Mouse (Mus musculus) CD4-positive, CD25-positive, alpha-beta regulatory T cell, adult 9 weeks (primary cell): ENCODE results near the gene Dst. TPM values are rescaled to one million over a fixed set of nuclear protein-coding genes. Genes with fewer than 3 reads are reported as not detected.

Experiments used
- polyA plus RNA-seq: library from polyadenylated mRNA; unstranded; fragments of 100-300 nt; shearing (Covaris generic); gene quantifications from one replicate; pipeline ENCODE4 v1.2.1, GENCODE M21; 2017

The Dst gene
- 24.1 TPM for polyA plus RNA-seq

DNA sequence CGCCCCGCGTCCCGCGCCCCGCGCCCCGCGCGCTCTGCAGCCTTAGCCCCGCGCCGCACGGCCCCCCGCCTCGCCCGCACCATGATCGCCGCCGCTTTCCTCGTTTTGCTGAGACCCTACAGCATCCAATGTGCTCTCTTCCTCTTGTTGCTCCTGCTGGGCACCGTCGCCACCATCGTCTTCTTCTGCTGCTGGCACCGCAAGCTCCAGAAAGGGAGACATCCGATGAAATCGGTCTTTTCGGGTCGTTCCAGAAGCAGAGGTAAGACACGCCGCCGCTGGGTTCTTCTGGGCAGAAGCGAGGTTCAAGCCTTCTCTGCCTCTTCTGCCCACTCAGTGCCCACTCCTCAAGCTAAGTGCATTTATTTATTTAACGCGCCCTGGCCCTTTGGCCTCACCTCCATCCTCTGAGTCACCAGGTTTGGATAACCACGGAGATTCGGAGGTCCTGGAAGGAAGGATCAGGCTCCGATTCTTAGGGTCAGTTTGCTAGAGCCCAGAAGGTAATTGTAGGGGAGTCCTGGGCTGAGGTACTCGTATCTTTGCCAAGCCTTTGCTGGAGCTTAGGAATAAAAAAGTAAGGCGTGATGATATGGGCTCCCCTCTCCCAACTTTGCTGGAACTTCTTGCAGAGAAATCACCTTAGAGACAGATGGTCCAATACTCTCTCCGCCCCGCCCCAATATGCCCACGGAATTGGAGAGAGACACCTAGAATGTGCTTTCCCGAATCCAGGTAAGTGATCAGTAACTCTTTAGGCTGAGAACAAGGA lies at the start of gene Dst:
TSS of gene Dst (plus strand) at position 35 of the 772 bp plus-strand sequence.

DNA sequence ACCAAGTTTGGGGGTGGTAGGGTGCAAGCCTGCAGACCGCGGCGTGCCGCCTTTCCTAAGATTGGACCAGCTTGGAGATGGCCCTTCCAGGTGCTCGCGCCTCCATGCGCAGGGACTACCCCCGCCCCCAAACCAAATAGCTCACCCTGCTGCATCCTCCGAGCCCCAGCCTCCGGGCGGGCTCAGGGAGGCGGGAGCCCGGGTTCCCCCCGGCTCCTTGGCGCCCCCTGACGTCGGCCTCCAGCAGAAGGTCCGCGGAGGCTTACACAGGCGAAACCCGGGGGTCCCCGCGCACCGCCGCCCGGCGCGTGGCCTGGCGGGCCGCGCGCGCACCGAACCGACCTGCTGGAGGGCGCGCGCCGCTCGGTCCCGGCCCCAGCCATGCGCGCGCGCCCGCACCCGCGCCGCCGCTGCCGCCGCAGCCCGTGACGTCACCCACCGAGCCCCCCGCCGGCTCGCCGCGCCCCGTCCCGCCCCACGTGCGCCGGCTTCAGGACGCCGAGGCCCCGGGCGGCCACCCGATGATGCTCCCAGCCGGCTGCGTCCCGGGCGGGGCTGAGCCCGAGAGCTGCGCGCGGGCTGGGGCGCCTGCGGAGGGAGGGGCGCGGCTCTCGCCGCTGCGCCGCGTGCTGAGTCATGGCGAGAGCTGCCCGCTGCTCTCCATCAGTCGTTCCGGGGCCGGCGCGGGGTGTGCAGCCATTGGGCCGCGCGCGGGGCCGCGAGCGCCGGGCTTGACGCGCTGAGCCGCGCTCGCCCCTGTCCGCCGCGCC lies 419 bp upstream of the Dst start, which contains the start of gene Bend6:
TSS of gene Bend6 (minus strand) at position 396 of the 770 bp plus-strand sequence.

Other genes with a start within 250 kb of the Dst start
- gene Prim2, start 238.4 kb upstream of the Dst start, polyA plus RNA-seq: 12.5 TPM
- gene Rab23, start 188.3 kb upstream of the Dst start, polyA plus RNA-seq: 6.9 TPM
- gene Bag2, start 150.4 kb upstream of the Dst start, polyA plus RNA-seq: 1.5 TPM
- gene Zfp451, start 93.6 kb upstream of the Dst start, polyA plus RNA-seq: 20.0 TPM
- 3.9 TPM for gene Bend6, start 409 bp upstream of the Dst start, polyA plus RNA-seq